Mouse (Mus musculus): ENCODE results near the gene Pou2f1. TPM values are rescaled to one million over a fixed set of nuclear protein-coding genes. Genes with fewer than 3 reads are reported as not detected.

The Pou2f1 gene
- total and polyA plus RNA-seq, 3 experiments, result 4.6 to 10.2 TPM; not detected in 1

DNA sequence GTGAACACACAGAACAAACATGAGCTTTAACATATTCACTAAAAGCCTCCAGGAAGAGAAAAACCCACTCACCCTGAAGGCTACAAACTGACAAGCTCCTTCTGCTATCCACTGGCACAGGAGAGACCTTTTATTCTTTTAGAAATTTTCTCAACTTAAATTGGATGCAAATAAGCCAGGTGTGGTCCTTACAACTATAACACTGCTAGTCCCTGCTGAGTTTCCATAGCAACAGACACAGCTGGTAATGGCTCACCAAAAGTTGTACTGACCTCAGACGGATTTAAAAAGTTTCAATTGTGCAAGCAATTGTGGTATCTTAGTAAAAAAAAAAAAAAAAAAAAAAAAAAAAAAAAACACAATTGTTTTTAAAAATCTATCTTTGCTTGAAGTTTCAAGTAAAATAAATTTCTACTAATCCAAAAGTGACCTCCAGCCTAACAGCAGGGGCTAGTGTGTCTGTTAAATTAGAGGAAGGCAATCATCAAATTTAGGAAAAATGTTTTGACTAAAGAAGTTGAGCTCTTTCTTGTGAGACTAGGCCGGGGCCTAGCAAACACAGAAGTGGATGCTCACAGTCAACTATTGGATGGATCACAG is 54.2 kb downstream of the Pou2f1 start:
- no peaks in the 10 kb centered on the region for H3K27me3 ChIP-seq (ENCODE audit: control insufficient read depth in 1 of 2, insufficient read depth in 2 of 2, low read length in 2 of 2)
- 0 out of 2 replicates have a peak, but pooled peaks cover 2% of the 10 kb centered on the region for H3K79me2 ChIP-seq (ENCODE audit: control insufficient read depth, insufficient read depth, low read length, poor library complexity)
- DNase-seq (ENCODE audit: low read depth, low spot score), result no peak
- H3K4me1 ChIP-seq (ENCODE audit: control insufficient read depth in 1 of 2, insufficient read depth in 2 of 2, low read length in 2 of 2), result no peaks in the 10 kb centered on the region
- H3K27ac ChIP-seq (ENCODE audit: control insufficient read depth, low read depth, low read length), result no peak overlapping the region
- no peak for TF ChIP-seq MYB (IDR thresholded peaks at IDR 0.05; ENCODE audit: low read depth, low read length)
- no peak for TF ChIP-seq HCFC1 (IDR thresholded peaks at IDR 0.05; ENCODE audit: low read depth, low read length)
- TF ChIP-seq USF2 (IDR thresholded peaks at IDR 0.05; ENCODE audit: borderline replicate concordance in 1 of 2, insufficient read depth in 1 of 2, low read depth in 1 of 2, low read length in 2 of 2), result no peak
- TF ChIP-seq MAFK (IDR thresholded peaks at IDR 0.05; ENCODE audit: borderline replicate concordance, low read depth, low read length), result no peak
- no peak for TF ChIP-seq ELF1 (IDR thresholded peaks at IDR 0.05; ENCODE audit: low read depth, low read length)
- no peak for TF ChIP-seq ZC3H11A (IDR thresholded peaks at IDR 0.05; ENCODE audit: low read depth, low read length)
- TF ChIP-seq SIN3A (IDR thresholded peaks at IDR 0.05; ENCODE audit: low read length), result no peak
- no peak for TF ChIP-seq POLR2AphosphoS2 (IDR thresholded peaks at IDR 0.05; ENCODE audit: low read length)
- H3K36me3 ChIP-seq (ENCODE audit: control insufficient read depth in 1 of 2, insufficient read depth in 2 of 2, low read length in 2 of 2), result no peaks in the 10 kb centered on the region
- no peak overlapping the region for H3K9ac ChIP-seq (ENCODE audit: control insufficient read depth, low read depth, low read length, poor library complexity, severe bottlenecking)
- no peak overlapping the region for H3K4me3 ChIP-seq (ENCODE audit: control insufficient read depth in 1 of 2, insufficient read depth in 1 of 2, low read depth in 2 of 2, low read length in 2 of 2)
- no peaks in the 10 kb centered on the region for H3K9me3 ChIP-seq (replicated peaks; ENCODE audit: insufficient read depth, low read length)

DNA sequence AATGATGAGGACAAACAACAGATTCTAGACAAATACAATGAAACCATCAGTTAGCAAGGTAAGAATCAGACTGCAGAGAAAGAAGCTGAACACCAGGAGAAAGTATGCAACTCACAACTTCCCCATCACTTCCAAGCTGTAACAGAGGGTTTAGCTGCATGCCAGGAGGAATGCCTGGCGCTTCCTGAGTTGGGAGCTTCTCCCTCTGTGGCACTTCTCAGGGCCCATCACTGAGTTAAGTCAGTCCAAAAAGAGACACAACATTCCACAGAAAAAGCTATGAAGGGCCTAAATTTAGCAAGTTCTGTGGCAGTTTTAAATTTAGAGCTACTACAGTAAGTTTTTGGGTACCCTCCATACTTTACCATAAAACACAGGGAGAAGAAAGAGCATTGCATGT is 59.2 kb downstream of the Pou2f1 start:
- Histone ChIP-seq H3K9ac (ENCODE audit: control insufficient read depth, low read depth, low read length, poor library complexity, severe bottlenecking) (no peak overlapping the region), H3K4me3 (ENCODE audit: control insufficient read depth in 1 of 2, insufficient read depth in 1 of 2, low read depth in 2 of 2, low read length in 2 of 2) (no peak overlapping the region), H3K27ac (ENCODE audit: control insufficient read depth, low read depth, low read length) (no peak overlapping the region), H3K4me1 (ENCODE audit: control insufficient read depth in 1 of 2, insufficient read depth in 2 of 2, low read length in 2 of 2) (no peaks in the 10 kb centered on the region), H3K9me3 (replicated peaks; ENCODE audit: insufficient read depth, low read length) (no peaks in the 10 kb centered on the region), H3K79me2 (ENCODE audit: control insufficient read depth, insufficient read depth, low read length, poor library complexity) (peaks cover 4% of the 10 kb centered on the region; the same call in 1 of the 2 replicates), H3K36me3 (ENCODE audit: control insufficient read depth in 1 of 2, insufficient read depth in 2 of 2, low read length in 2 of 2) (no peaks in the 10 kb centered on the region), H3K27me3 (ENCODE audit: control insufficient read depth in 1 of 2, insufficient read depth in 2 of 2, low read length in 2 of 2) (no peaks in the 10 kb centered on the region)
- DNase-seq (ENCODE audit: low read depth, low spot score), result no peak
- TF ChIP-seq ZNF384 (IDR thresholded peaks at IDR 0.05; ENCODE audit: low read depth, low read length) (no peak), E2F4 (IDR thresholded peaks at IDR 0.05; ENCODE audit: borderline replicate concordance, low read depth, low read length) (no peak), MAX (IDR thresholded peaks at IDR 0.05; ENCODE audit: low read length) (no peak), GABPA (IDR thresholded peaks at IDR 0.05; ENCODE audit: low read depth, low read length) (no peak), TAL1 (IDR thresholded peaks at IDR 0.05; ENCODE audit: low read length) (no peak), POLR2AphosphoS5 (IDR thresholded peaks at IDR 0.05; ENCODE audit: borderline replicate concordance, low read depth, low read length) (no peak), SMC3 (IDR thresholded peaks at IDR 0.05; ENCODE audit: low read depth, low read length) (no peak), POLR2AphosphoS2 (IDR thresholded peaks at IDR 0.05; ENCODE audit: low read length) (no peak), CHD1 (IDR thresholded peaks at IDR 0.05; ENCODE audit: low read depth, low read length) (no peak), NRF1 (IDR thresholded peaks at IDR 0.05; ENCODE audit: insufficient read depth, low read depth, low read length, poor library complexity, severe bottlenecking) (no peak), MAZ (IDR thresholded peaks at IDR 0.05; ENCODE audit: low read depth, low read length) (no peak), KAT2A (conservative IDR thresholded peaks at IDR 0.05; ENCODE audit: low read depth, low read length) (no peak), USF2 (IDR thresholded peaks at IDR 0.05; ENCODE audit: borderline replicate concordance in 1 of 2, insufficient read depth in 1 of 2, low read depth in 1 of 2, low read length in 2 of 2) (no peak), ELF1 (IDR thresholded peaks at IDR 0.05; ENCODE audit: low read depth, low read length) (no peak), SIN3A (IDR thresholded peaks at IDR 0.05; ENCODE audit: low read length) (no peak), USF1 (IDR thresholded peaks at IDR 0.05; ENCODE audit: low read depth, low read length) (no peak), CTCF (IDR thresholded peaks at IDR 0.05 in 2 of 3, conservative IDR thresholded peaks at IDR 0.05 in 1 of 3; ENCODE audit: control insufficient read depth in 1 of 3, insufficient read depth in 1 of 3, low read depth in 2 of 3, low read length in 3 of 3, poor library complexity in 1 of 3, severe bottlenecking in 1 of 3) (no peak), JUND (IDR thresholded peaks at IDR 0.05; ENCODE audit: low read depth, low read length) (no peak), RCOR1 (IDR thresholded peaks at IDR 0.05; ENCODE audit: low read depth, low read length) (no peak)

All from MEL (cell line).